Mouse (Mus musculus): ENCODE data around the gene Aasdh.
"Not testable (repeated sequence)": the region's sequence is repeated elsewhere in the genome, so short reads cannot be mapped to it uniquely, and the experiment has no call there.

Gene Aasdh

GRCm38 (mm10) chr5:76912522-76912921 is 7.2 kb upstream of the Aasdh start:
- not testable (repeated sequence) for DNase-seq (ENCODE audit: low read depth in 1 of 2, low spot score in 2 of 2)

DNA sequence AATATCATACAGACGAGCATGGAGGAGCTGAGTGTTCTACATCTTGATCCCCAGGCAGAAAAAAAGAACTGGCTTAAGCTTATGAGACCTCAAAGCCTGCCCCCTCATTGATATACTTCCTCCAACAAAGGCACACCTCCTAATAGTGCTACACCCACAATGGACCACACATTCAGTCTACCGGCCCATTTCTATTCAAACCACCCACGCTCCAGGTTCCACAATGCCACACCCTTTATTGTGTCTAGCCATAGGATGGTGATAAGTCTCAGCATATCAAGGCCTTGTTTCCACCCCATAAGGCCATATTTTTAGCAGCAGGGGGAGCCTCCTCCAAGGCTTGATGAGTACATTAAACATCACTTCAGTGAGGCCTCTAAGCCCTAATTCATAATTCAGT is 5.5 kb upstream of the Aasdh start:
- DNase-seq (ENCODE audit: low read depth in 1 of 2, low spot score in 2 of 2): no peak

DNA sequence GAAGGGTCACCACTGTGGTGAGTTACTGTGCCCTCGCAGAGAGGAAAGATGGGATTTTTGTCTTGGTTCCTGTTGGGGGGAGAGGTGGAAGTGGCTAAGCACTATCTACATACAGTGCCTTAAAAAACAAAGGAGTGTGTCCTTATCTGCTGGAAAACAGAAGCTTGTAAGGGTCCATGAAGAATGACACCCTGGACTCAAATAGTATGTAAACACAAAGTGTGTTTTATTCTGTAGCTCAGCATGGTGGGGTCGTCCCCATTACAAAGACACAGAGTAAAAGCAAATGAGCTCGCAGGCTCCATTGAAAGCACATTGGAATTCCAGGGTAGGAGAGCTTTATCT is 813 bp upstream of the Aasdh start:
- no peak for DNase-seq (ENCODE audit: low read depth in 1 of 2, low spot score in 2 of 2)

DNA sequence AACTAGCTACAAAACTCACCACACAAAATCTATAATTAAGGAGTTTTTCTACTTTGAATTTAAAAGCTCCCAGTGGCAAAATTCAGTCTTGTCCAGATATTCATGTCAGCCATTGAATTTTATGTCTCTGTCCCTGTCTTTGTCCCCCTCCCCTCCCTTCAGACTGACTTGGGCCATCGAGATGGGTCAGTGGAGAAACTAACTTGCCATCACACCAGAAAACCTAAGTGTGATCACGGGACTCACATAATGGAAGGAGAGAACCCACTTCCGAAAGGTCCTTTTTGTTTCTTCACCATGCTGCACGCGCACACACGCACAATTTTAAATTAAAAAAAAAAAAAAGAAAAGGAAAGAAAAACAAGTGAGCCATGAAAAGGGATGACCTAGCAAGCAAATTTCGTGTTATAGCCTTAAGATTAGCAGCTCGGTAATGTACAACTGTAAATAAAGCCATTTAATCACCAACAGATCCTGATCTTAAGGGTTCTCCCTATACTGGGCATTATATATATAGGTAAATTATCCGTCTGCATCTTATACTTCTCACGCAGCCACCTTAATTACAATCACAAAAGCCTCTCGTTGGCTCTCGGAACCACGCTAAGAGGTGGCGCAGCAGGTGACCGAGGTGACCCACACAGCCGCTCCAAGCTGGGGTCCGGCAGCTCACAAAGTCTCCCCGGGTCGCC is 455 bp downstream of the Aasdh start:
- DNase-seq (ENCODE audit: low read depth in 1 of 2, low spot score in 2 of 2): no peak

DNA sequence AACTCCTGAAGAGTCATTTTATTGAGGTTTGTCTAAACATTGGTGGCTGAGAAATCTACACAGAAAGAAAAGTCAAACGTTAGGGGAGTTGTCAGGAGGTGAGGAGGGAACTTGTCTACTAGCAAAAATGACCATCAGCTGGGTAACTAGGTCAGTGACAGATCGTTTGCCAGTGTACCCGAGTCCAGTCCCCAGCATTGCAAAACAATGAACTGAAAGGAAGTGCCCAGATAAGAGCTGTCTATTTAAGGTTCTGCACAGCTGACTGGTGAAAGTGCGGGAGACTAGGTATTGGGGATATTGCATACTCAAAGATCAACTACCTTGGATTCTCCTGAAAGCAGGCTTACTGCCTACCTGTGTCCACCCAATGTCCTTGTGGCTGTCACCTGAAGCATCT is 3.2 kb downstream of the Aasdh start:
- no peak for DNase-seq (ENCODE audit: low read depth in 1 of 2, low spot score in 2 of 2)

- no peak for DNase-seq (ENCODE audit: low read depth in 1 of 2, low spot score in 2 of 2)
Observed at GRCm38 (mm10) chr5:76893084-76893483, 12.2 kb downstream of the Aasdh start.

DNA sequence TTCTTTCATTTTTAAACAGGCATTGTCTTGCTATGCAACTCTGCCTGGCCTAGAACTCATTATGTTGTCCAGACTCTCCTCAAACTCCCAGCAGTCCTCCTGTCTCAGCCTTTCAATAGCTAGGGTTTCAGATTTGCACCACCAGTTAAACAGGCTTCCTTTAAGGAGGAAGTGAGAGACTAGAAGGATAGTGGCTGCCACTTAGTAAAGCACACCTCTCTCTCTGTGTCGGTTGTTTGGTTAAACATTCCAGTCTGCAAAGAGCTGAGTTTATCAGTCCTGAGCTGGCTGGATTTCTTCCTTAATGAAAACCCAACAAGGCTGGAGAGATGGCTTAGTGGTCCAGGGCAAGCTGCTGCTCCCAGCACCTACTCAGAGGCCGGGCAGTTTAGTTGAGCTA is 12.7 kb downstream of the Aasdh start:
- no peak for DNase-seq (ENCODE audit: low read depth in 1 of 2, low spot score in 2 of 2)

- DNase-seq (ENCODE audit: low read depth in 1 of 2, low spot score in 2 of 2): no peak
Observed at GRCm38 (mm10) chr5:76887011-76887410, 18.3 kb downstream of the Aasdh start.

GRCm38 (mm10) chr5:76884107-76884506 is 21.2 kb downstream of the Aasdh start:
- DNase-seq (ENCODE audit: low read depth in 1 of 2, low spot score in 2 of 2): no peak

GRCm38 (mm10) chr5:76876106-76876758 is 29.1 kb downstream of the Aasdh start:
- DNase-seq (ENCODE audit: low read depth in 1 of 2, low spot score in 2 of 2): no peak

DNA sequence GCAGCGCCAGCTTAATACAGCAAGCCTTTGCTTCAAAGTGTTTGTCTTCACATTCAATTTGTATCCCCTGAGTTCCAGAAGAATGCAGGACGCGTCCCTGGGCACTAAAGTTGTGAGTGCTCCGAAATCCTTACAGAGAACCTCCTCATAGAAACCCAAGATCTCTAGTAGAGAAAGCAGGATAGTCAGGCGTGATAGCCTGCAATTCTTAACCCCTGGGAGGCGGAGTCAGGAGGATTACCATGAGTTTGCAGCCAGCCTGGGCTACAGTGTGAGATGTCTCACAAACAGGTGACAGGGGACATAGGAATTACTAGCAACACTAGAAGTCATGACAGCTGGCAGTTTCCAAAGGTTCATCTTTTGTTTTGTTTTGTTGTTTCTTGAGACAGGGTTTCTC is 35.8 kb downstream of the Aasdh start:
- no peak for DNase-seq (ENCODE audit: low read depth in 1 of 2, low spot score in 2 of 2)

DNA sequence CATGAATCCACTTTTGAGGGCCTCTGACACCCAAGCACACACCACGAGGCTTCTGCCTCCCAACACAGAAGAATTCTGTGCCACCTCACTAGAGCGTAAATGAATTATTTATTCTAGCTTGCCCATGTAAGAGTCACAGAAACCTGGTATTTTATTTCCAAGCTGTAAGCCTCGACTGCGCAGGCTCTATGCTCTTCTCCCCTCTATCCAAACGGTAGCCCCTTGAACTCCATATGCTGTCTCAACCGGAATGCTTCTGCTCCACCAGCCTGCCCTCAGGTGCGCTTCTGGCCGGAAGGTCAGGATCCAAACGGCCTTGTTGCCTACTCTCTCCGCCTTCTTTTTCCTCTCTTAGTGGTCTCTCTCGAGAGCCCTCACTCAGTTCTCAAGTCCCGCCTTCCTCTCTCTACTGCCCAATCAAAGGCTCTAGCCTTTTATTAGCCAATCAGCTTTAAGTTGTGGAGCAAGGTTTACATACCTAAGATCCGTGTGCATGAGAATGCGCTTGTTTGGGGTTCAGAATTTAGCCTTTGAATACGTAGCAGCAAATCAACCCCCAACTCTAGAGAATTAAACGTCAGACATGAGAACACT is 36.5 kb downstream of the Aasdh start:
- no peak for DNase-seq (ENCODE audit: low read depth in 1 of 2, low spot score in 2 of 2)

- DNase-seq (ENCODE audit: low read depth in 1 of 2, low spot score in 2 of 2): no peak
Observed at GRCm38 (mm10) chr5:76866819-76867218, 38.5 kb downstream of the Aasdh start.

- DNase-seq (ENCODE audit: low read depth in 1 of 2, low spot score in 2 of 2): no peak
Observed at GRCm38 (mm10) chr5:76858444-76858843, 46.9 kb downstream of the Aasdh start.

DNA sequence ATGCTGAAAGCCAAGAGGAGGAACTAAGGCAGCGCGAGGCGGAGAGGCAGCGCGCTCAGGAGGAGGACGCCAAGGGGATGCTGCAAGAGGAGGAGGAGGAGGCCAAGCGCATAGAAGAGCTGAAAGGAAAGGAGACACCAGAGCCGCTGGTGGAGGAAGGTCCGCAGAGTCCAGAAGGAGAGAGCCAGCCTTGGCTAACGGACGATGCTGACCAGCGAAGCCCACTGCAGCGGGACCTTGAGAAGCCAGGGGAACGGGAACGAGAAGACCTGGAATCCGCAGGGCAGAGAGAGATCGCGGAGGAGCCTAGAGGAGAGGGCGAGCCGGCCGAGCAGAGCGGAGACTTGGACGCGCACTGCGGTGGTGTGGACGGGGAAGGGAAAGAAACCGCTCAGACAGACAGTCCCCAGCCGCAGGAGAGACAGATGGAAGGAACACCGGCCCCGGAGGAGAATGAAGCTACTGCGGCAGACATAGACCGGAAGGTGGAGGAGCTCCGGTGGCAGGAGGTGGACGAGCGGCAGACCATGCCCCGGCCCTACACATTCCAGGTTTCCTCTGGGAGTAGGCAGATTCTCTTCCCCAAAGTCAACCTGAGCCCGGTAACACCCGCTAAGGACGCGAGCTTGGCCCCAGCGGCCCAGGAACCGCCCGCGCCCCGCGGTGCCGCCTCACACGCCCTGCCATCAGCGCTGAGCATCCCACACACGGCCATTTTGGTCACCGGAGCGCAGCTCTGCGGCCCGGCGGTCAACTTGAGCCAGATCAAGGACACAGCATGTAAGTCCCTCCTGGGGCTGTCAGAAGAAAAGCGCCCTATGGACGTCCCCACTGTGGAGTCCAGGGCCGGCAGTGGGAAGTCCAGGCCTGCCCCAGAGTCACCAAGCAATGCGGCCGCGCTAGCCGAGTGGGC is 48.0 kb downstream of the Aasdh start:
- DNase-seq (ENCODE audit: low read depth in 1 of 2, low spot score in 2 of 2): no peak

- no peak for DNase-seq (ENCODE audit: low read depth in 1 of 2, low spot score in 2 of 2)
Observed at GRCm38 (mm10) chr5:76855829-76856600, 49.3 kb downstream of the Aasdh start.

DNA sequence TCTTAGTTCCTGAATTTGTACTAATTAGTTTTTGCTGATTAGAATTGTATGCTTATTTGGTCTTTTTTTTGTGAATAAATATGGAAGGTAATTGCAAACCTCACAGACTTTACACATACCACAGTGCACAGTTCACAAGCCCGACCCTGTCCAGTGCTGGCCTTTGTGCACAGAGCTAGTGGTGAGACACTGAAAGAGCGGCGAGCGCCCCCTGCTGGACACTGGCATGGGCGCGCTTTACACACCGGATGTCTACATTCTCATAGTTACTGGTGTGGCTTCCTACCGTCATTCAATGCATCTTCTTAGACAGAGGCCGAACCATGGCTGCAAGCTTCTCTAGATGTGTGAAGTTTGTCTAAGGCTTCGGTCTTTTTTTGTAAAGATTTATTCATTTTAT is 51.8 kb downstream of the Aasdh start:
- peak; percentile 20 to 43 for DNase-seq (ENCODE audit: low read depth in 1 of 2, low spot score in 2 of 2)

DNA sequence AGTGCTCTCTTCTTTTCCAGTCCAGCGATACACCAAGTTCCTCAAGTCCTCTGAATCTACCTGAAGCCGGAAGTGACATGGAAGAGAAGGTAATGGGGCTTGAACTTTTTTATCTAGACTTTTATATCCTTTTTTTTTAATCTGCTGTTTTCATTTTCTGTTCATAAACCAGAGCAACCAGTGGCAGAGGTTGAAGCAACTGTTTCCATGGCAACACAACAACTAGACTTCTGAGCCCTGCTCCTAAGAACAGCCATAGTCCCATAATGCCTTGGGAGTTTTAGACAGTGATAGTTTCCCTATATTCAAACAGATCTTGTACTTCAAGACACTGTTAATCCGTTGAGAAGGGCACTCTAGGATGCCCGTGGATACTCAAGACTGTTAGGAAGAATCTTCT is 54.0 kb downstream of the Aasdh start:
- DNase-seq (ENCODE audit: low read depth in 1 of 2, low spot score in 2 of 2): no peak

- no peak for DNase-seq (ENCODE audit: low read depth in 1 of 2, low spot score in 2 of 2)
Observed at GRCm38 (mm10) chr5:76847106-76847505, 58.2 kb downstream of the Aasdh start.

DNA sequence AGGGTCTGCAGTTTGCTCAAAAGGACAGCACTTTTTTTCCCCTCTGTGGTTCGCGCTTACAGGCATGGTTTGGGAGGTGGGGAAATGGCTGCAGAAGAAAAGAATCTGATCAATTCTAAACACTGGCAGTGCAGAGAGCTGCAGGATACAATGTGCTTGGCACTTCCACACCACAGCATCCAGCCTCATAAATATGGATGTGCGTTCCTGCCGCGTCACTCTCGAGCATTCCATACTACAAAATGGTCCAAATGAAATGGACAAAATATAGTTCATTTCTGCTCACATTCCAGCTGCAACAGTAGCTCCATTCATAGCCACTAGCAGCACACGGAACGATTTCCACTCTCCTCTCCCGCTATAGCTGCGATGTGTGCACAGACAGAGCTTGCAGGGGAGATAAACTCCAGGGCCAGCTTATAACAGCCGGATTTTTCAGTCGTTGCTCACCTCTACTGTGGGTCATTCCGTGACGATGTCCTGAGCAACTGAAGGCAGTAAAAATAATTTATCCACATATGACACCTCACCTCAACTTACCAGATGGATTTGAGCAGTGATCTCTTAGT is 60.6 kb downstream of the Aasdh start:
- DNase-seq (ENCODE audit: low read depth in 1 of 2, low spot score in 2 of 2): no peak
